Mouse (Mus musculus) liver, postnatal 0 days (tissue): ENCODE measurements around the gene 4930595D18Rik.

Experiments
- CTCF ChIP-seq: sonication (generic); IDR thresholded peaks from 2 replicates; pipeline ENCODE4 v1.5.1; 2016; ENCODE audit warnings: antibody characterized with exemption, low read depth
- EP300 ChIP-seq: IDR thresholded peaks from 2 replicates; pipeline ENCODE4 v1.6.1; 2016; ENCODE audit warnings: antibody characterized with exemption, low read depth, mild to moderate bottlenecking

DNA sequence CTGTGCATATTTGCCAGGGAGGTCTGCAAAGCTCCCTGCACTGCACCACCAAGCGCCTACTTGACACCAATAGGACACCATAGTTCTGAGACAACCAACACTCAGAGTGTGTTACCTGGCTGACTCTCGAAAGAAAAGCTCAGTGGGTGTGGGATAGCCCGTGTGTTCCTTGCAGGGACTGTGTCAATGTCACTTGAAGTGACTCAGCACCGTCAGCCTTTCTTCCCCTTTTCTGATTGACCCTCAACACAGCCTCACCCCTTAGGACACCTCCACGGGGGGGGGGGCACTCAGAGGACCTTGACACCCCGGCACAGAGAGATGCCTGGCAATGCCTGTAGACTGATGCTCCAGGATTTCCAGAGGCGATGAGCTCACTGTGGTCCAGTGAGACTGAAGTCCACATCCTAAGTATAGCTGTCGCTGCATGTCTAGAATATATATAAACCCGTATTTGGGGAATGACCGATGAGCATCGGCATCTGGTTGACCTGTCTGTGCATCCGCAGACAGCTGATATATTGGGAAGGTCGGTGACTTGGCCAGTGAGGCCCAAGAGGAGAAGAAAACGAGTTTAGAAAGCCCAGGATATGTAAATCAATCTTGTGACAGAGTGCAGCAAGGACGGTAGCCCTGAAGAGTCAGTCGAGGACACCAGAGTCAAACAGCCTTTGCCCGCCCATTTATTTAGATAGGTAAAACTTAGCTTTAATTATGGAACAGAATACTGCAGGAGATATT is 34.6 kb downstream of the 4930595D18Rik start:
- TF ChIP-seq CTCF: no peak
- TF ChIP-seq EP300: no peak
